Mouse (Mus musculus) hindbrain, embryonic 11.5 days (tissue): ENCODE data around the gene Olfr214. TPM values are rescaled to one million over a fixed set of nuclear protein-coding genes. Genes with fewer than 3 reads are reported as not detected.
A peak's percentile ranks its signal among the peaks of the same experiment; 100 is the strongest.
"Not testable (repeated sequence)": the region's sequence is repeated elsewhere in the genome, so short reads cannot be mapped to it uniquely, and the experiment has no call there.

Experiments
- ATAC-seq: fragments of 200-750 bp; cut with Nextera tagmentation; 2 replicates; pipeline ENCODE4 v1.8.0; 2017; ENCODE audit warnings: mild to moderate bottlenecking, moderate TSS enrichment, moderate library complexity; ENCODE audit not compliant: low FRiP score
- DNase-seq: peaks from one replicate; pipeline ENCODE4 v3.0.0-alpha.2; 2015; ENCODE audit warnings: low spot score
- H3K27ac ChIP-seq: fragments of 300-500 bp; sonication (generic); 2 replicates; pipeline ENCODE4 v1.5.1; 2014; ENCODE audit warnings: mild to moderate bottlenecking, low read depth, low read length
- H3K27me3 ChIP-seq: fragments of 300-500 bp; sonication (generic); 2 replicates; pipeline ENCODE4 v1.6.1; 2014; ENCODE audit warnings: mild to moderate bottlenecking, low read length, moderate library complexity, mixed read lengths; ENCODE audit not compliant: control insufficient read depth, insufficient read depth
- H3K36me3 ChIP-seq: fragments of 300-500 bp; sonication (generic); 2 replicates; pipeline ENCODE4 v1.6.1; 2014; ENCODE audit warnings: mild to moderate bottlenecking, low read length, moderate library complexity, mixed read lengths; ENCODE audit not compliant: control insufficient read depth, insufficient read depth
- H3K4me1 ChIP-seq: fragments of 300-500 bp; sonication (generic); replicated peaks from 2 replicates; pipeline ENCODE4 v1.6.1; 2014; ENCODE audit warnings: low read length, mixed read lengths; ENCODE audit not compliant: control insufficient read depth, insufficient read depth
- H3K4me2 ChIP-seq: fragments of 300-500 bp; sonication (generic); replicated peaks from 2 replicates; pipeline ENCODE4 v1.6.1; 2014; ENCODE audit warnings: mild to moderate bottlenecking, low read depth, low read length
- H3K4me3 ChIP-seq: fragments of 300-500 bp; sonication (generic); 2 replicates; pipeline ENCODE4 v1.5.1; 2014; ENCODE audit warnings: low read depth, low read length
- H3K9ac ChIP-seq: fragments of 300-500 bp; sonication (generic); 2 replicates; pipeline ENCODE4 v1.6.1; 2014; ENCODE audit warnings: low read depth, low read length
- H3K9me3 ChIP-seq: fragments of 300-500 bp; sonication (generic); 2 replicates; pipeline ENCODE4 v1.6.1; 2016; ENCODE audit warnings: low read length; ENCODE audit not compliant: control insufficient read depth
- WGBS: fragments of 180-500 bp; shearing (Covaris S2); extraction: QIAGEN DNeasy Blood & Tissue Kit; methylation state at CpG from one replicate; pipeline ENCODE4 v1.1.7; 2014; 5-methylcytosine and 5-hydroxymethylcytosine counted together
- polyA plus RNA-seq: library from polyadenylated mRNA; unstranded; fragments of >200 nt; fragmentation: Nextera tagmentation; extraction: Ambion mirVana; gene quantifications from 2 replicates; pipeline ENCODE4 v1.2.1, GENCODE M21; 2014

The Olfr214 gene
- not detected in 2 replicates for polyA plus RNA-seq

DNA sequence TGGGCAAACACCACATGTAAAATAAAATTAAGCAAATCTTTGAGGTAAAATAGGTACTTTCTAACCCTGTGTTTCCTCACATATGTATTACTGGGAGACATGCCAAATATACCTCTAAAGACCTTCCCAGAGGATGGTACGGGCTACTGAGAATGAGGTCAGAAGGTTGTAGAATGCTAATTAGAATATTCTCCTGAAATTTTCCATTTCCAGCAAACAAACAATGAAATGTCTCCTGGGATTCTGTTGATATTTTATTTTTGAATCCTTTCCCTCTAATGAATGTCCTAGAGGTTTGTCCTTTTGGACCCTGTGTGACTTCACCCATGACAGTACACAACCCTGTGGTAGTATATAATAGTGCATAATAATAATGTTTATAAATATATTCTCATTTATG lies at the start of gene Olfr214:
Gene Olfr214 (plus strand): TSS at position 301 of the 400 bp plus-strand sequence.
- ATAC-seq (no peak), DNase-seq (no peak)
- Histone ChIP-seq H3K9me3 (no peaks in the 10 kb centered on the region), H3K4me1 (no peaks in the 10 kb centered on the region), H3K27me3 (no peaks in the 10 kb centered on the region), H3K4me3 (no peak within 1 kb of the TSS), H3K9ac (no peak within 1 kb of the TSS), H3K4me2 (no peak within 1 kb of the TSS), H3K36me3 (no peaks in the 10 kb centered on the region), H3K27ac (no peak within 1 kb of the TSS)
- WGBS = 82% methylated on average over 1 of the region's 1 CpGs

DNA sequence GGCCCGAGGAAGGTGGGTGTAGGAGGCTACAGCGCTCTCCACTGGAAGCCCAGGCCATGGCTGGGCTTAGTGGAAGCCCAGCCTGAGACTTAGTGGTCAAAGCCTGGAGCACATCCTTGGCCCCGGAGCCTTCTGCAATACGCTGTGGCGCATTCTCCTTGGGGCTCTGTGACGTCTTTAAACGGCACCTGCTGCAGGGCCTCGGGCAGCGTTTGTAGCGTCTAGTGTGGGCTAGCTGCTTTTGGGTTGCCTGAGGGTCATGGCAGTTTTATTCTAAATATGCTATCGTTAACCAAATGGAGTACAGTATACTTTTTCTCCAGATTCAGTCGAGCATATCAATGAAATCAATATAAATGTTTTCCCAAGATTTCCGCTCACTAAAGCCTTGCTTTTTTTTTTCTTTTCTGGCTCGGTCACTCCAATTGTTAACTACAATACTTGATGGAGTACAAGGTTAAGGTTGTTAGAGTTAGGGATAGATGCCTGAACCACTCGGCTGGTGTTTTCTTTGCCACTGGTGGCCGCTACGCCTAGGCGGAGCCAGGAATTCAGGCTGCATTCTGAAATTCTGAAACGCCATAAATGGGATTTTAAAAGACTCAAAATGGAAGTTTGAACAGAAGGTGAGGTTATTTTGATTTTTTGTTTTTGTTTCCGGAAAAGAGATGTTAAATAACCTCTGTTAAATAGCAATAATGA lies 47.6 kb upstream of the Olfr214 start, which contains the start of gene Olfr212:
Gene Olfr212 (plus strand): TSS at position 215 of the 702 bp plus-strand sequence.
- H3K27me3 ChIP-seq, ATAC-seq, H3K4me3 ChIP-seq, H3K9me3 ChIP-seq, DNase-seq, H3K9ac ChIP-seq, H3K36me3 ChIP-seq, H3K27ac ChIP-seq, H3K4me1 ChIP-seq, H3K4me2 ChIP-seq: not testable (repeated sequence)
- 92% methylated on average over 17 of the region's 20 CpGs for WGBS

DNA sequence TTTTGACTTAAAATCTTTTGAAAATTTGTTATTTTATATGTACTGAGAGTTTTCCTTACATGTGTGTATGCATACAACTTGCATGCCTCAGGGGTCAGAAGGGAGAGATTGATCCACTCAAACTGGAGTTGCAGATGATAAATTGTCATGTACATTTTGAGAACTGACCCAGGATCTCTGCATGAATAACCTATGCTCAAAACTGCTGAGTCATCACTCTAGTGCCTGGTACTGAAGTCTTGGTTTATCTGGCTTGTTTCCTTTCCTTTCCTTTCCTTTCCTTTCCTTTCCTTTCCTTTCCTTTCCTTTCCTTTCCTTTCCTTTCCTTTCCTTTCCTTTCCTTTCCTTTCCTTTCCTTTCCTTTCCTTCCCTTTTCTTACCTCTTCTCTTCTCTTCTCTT lies 39.2 kb upstream of the Olfr214 start:
- H3K27me3 ChIP-seq = no peaks in the 10 kb centered on the region
- no peak overlapping the region for H3K4me2 ChIP-seq
- no peaks in the 10 kb centered on the region for H3K9me3 ChIP-seq
- no peak overlapping the region for H3K27ac ChIP-seq
- no peak overlapping the region for H3K9ac ChIP-seq
- no peak for DNase-seq
- H3K4me3 ChIP-seq = no peak overlapping the region
- H3K4me1 ChIP-seq = no peaks in the 10 kb centered on the region
- no peaks in the 10 kb centered on the region for H3K36me3 ChIP-seq
- no peak for ATAC-seq

DNA sequence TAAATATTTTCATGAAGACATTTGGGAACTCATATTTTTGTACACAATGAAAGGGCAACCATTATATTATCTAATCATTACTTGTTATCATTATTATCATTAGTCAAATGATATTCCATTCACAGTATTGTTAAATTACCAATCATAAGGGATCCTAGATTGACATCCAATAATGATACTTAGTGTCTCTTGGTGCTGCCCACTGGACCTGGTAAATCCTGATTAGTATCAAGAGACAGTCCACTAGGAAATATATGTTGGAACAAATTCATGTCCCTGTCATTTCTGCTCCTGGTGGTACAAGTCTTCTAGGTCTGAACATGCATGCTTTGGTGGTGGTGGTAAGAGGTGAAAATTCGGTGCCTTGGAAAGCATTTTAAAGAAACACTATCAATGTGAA lies 15.9 kb upstream of the Olfr214 start, which contains the start of gene Olfr213:
Gene Olfr213 (plus strand): TSS at position 301 of the 400 bp plus-strand sequence.
- WGBS = 85% methylated on average over 1 of the region's 1 CpGs
- ATAC-seq = no peak
- no peaks in the 10 kb centered on the region for H3K27me3 ChIP-seq
- no peaks in the 10 kb centered on the region for H3K36me3 ChIP-seq
- DNase-seq = no peak
- H3K4me3 ChIP-seq = no peak within 1 kb of the TSS
- H3K4me1 ChIP-seq = no peaks in the 10 kb centered on the region
- H3K27ac ChIP-seq = no peak within 1 kb of the TSS
- H3K9ac ChIP-seq = no peak within 1 kb of the TSS
- H3K9me3 ChIP-seq = no peaks in the 10 kb centered on the region
- H3K4me2 ChIP-seq = no peak within 1 kb of the TSS

DNA sequence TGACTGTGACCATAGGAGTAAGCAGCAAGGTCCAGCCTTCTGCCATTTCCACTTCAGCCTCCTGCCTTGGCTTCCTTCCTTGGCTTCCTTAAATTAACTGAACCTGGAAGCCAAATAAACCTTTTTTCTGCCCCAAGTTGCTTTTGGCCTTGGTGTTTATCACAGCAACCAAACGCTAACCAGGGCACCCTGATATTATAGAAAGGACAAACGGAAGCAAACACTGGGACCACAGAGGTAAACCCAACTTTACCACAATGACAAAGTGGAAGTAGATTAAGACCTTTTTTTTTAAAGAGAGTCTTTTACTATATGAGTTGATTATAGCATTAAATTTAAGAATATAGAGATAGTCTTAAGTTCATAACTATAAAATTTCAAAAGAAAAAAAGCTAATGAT lies 11.5 kb upstream of the Olfr214 start:
- Histone ChIP-seq H3K4me1 (no peaks in the 10 kb centered on the region), H3K9me3 (no peaks in the 10 kb centered on the region), H3K27ac (no peak overlapping the region), H3K4me2 (no peak overlapping the region), H3K9ac (no peak overlapping the region), H3K4me3 (no peak overlapping the region), H3K36me3 (no peaks in the 10 kb centered on the region), H3K27me3 (no peaks in the 10 kb centered on the region)
- 94% methylated on average over 2 of the region's 2 CpGs for WGBS
- ATAC-seq (no peak), DNase-seq (no peak)

DNA sequence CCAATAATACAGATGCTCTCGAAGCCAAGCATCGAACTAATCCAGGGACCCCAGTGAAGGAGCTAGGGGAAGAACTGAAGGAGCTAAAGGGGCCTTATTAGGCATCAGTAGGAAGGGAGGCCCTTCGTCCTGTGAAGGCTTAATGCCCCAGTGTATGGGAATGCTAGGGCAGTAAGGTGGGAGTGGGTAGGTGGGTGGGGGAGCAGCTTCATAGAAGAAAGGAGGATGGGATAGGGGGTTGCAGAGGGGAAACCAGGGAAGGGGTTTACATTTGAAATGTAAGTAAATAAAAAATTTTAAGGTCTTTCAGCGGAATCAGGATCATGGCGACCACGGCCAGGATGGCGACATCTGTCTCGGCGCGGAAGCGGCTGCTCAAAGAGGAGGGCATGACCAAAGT lies 3.2 kb upstream of the Olfr214 start, which contains the start of gene Gm5580:
Gene Gm5580 (plus strand): TSS at position 301 of the 400 bp plus-strand sequence.
- H3K4me2 ChIP-seq, H3K27ac ChIP-seq, H3K9me3 ChIP-seq, H3K36me3 ChIP-seq, H3K4me3 ChIP-seq, H3K9ac ChIP-seq, H3K27me3 ChIP-seq, DNase-seq, H3K4me1 ChIP-seq, ATAC-seq: not testable (repeated sequence)
- 95% methylated on average over 11 of the region's 11 CpGs for WGBS

DNA sequence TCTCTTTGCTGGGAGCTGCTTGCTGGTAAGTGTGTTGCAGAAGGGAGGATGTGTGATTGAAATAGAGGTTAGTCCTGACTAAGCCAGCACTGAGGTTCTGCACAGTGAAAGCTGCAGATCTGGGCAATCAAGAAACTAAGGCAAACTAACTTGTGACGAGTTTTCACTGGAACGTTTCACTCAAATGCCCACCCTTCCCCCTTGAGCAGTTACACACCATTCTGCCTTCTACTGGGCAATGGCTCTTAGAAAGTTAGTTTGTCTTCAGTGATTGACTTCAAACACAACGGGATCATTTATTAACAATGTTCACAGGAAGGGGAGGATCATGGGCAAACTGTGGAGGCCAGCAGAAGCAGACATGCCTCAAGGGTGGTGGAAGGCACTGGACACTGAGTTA lies 917 bp downstream of the Olfr214 start:
- H3K27ac ChIP-seq = no peak overlapping the region
- H3K36me3 ChIP-seq = no peaks in the 10 kb centered on the region
- no peak for DNase-seq
- H3K27me3 ChIP-seq = no peaks in the 10 kb centered on the region
- H3K9ac ChIP-seq = no peak overlapping the region
- no peak overlapping the region for H3K4me2 ChIP-seq
- H3K4me1 ChIP-seq = no peaks in the 10 kb centered on the region
- 79% methylated on average over 3 of the region's 3 CpGs for WGBS
- no peak for ATAC-seq
- H3K9me3 ChIP-seq = no peaks in the 10 kb centered on the region
- H3K4me3 ChIP-seq = no peak overlapping the region

DNA sequence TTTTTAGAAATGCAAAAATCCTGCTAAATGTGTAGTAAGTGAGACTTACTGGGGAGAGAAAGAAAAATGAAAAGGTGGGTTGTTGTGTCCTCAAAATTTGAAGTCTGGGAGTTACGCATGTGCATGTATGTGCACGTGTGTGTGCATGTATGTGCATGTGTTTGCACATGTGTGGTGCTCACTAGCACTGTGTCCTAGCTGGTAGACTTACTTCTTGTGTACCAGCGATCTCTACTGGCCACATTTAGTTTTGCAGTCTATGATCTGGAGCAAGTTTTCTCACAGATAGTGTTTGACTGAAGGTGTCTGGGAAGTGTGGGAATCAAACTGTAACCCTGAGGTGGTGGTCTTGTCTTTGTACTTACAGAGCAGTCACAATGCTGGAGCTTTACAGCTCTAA lies 15.8 kb downstream of the Olfr214 start:
- no peak for ATAC-seq
- DNase-seq = peak; percentile 60
- 34% methylated on average over 3 of the region's 3 CpGs for WGBS
- H3K27ac ChIP-seq = no peak overlapping the region
- H3K9me3 ChIP-seq = no peaks in the 10 kb centered on the region
- no peaks in the 10 kb centered on the region for H3K27me3 ChIP-seq
- H3K36me3 ChIP-seq = no peaks in the 10 kb centered on the region
- no peak overlapping the region for H3K4me3 ChIP-seq
- H3K4me2 ChIP-seq = no peak overlapping the region
- no peaks in the 10 kb centered on the region for H3K4me1 ChIP-seq
- no peak overlapping the region for H3K9ac ChIP-seq

DNA sequence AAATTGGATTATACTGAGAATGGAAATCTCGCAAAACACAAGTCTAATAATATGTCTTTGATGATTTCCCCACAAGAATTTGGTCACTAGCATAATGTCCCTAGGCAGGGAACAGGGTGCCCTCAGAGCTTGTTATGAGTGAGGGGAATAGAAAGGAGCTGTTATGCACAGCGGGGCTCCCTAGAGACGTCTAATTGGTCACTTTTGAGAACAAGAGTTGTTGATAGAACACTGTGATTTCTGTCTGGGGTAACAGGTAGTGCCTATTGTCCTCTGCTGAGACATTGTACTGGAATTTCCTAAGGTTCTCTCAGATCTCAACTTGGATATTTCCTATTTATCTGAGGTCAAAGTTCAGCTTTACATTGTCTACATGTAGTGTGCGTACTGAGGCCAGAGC lies 30.1 kb downstream of the Olfr214 start, which contains the start of gene Olfr215:
Gene Olfr215 (minus strand): TSS at position 101 of the 400 bp plus-strand sequence.
- Histone ChIP-seq H3K9me3 (no peaks in the 10 kb centered on the region), H3K4me2 (no peak within 1 kb of the TSS), H3K27ac (no peak within 1 kb of the TSS), H3K9ac (no peak within 1 kb of the TSS), H3K36me3 (no peaks in the 10 kb centered on the region), H3K27me3 (no peaks in the 10 kb centered on the region), H3K4me3 (no peak within 1 kb of the TSS), H3K4me1 (no peaks in the 10 kb centered on the region)
- 77% methylated on average over 4 of the region's 4 CpGs for WGBS
- DNase-seq (no peak), ATAC-seq (no peak)
